Mouse (Mus musculus) left cerebral cortex, adult 2 months (tissue): ENCODE results near the gene Olfr305. TPM values are rescaled to one million over a fixed set of nuclear protein-coding genes. Genes with fewer than 3 reads are reported as not detected.
"Not testable (repeated sequence)": the region's sequence is repeated elsewhere in the genome, so short reads cannot be mapped to it uniquely, and the experiment has no call there.

Experiments
- DNase-seq, 2 experiments: peaks; one replicate each; pipeline ENCODE4 v3.0.0; 2021 to 2022; ENCODE audit warnings: low spot score in 2 of 2, mixed read lengths in 1 of 2; ENCODE audit errors: extremely low spot score in 1 of 2
- H3K27ac ChIP-seq: fragments of 200-600 bp; 2 replicates; pipeline ENCODE4 v1.8.1; 2022
- H3K4me3 ChIP-seq: fragments of 200-600 bp; 2 replicates; pipeline ENCODE4 v1.8.1; 2022
- CTCF ChIP-seq: fragments of 200-600 bp; IDR thresholded peaks from 2 replicates; pipeline ENCODE4 v1.8.1; 2022; ENCODE audit warnings: antibody characterized with exemption, mild to moderate bottlenecking, moderate library complexity
- intact Hi-C: fragments of 180-260 bp; cut with DNase I; formaldehyde crosslinking; loops from one replicate; pipeline ENCODE4 v1.15.1; 2025
- long read RNA-seq, 2 experiments: library from polyadenylated mRNA; stranded (forward); transcript quantifications; one replicate each; pipeline ENCODE4 v2.0.0; 2021; ENCODE audit warnings: borderline mapping rate in 2 of 2
- total RNA-seq, 2 experiments: library from RNA; stranded (reverse); gene quantifications; 2 replicates each; pipeline ENCODE4 v1.2.3; 2021

Olfr305 gene
- not detected for total RNA-seq
- long read RNA-seq, experiment 1, result 0 reads
- long read RNA-seq, experiment 2, result 0 reads

DNA sequence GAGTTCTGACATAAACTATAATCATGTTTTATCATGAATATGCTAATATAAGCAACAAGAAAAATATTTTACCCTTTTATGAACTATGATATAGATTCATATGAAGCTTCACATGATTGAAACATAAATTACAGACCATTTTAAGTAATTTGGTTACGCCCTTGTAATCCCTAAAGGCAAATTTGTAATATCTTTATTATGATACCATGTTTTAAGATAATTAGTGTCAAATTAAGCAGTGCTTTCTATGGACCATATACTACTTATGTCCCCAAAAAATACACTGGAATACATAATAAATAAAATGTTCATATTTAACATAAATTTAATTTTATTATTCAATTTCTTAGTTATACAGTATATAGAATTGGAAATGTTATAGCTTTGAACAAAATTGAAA, at the start of gene Olfr305:
Olfr305 (minus strand) TSS at position 101 of the 400 bp plus-strand sequence.
- H3K27ac ChIP-seq, result no peak within 1 kb of the TSS
- no peak for TF ChIP-seq CTCF
- no peak for DNase-seq
- intact Hi-C loops, result no loop called here
- H3K4me3 ChIP-seq, result no peak within 1 kb of the TSS

- H3K27ac ChIP-seq, result no peak within 1 kb of the TSS
- intact Hi-C loops, result no loop called here
- no peak for DNase-seq
- H3K4me3 ChIP-seq, result no peak within 1 kb of the TSS
- TF ChIP-seq CTCF, result no peak
These were observed 36.8 kb upstream of the Olfr305 start, which contains the start of gene Olfr301 for GRCm38 (mm10) chr7:86403546-86403945. Gene Olfr301 (plus strand): TSS chr7:86403846.

DNA sequence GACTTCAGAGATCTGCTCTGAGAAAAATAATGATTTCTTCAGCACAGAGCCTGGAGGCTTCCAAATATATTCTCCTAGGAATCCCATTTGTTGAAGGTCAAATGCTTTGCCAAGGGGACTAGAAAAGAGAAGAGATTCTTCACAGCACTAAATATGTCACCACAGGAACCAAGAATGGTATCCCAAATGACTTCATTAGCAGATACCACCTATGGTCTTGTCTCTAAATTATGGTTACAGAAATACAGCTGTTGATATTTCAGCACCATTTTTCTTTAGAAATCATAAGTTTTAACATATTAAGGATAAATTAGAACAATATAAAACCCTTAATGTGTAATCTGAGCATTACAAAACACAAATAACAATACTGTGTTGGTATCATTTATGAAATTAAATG, 31.0 kb upstream of the Olfr305 start, which contains the start of gene Olfr303:
Olfr303 (minus strand) TSS at position 101 of the 400 bp plus-strand sequence.
- intact Hi-C loops, result no loop called here
- no peak within 1 kb of the TSS for H3K27ac ChIP-seq

GRCm38 (mm10) chr7:86386558-86386957, 19.8 kb upstream of the Olfr305 start, which contains the start of gene Olfr304:
Gene Olfr304 (minus strand): TSS chr7:86386658.
- Histone ChIP-seq H3K4me3 (no peak within 1 kb of the TSS), H3K27ac (no peak within 1 kb of the TSS)
- no peak for TF ChIP-seq CTCF
- no peak for DNase-seq
- intact Hi-C loops, result no loop called here

More for the DNA sequence above, 31.0 kb upstream of the Olfr305 start, which contains the start of gene Olfr303:
- TF ChIP-seq CTCF, result no peak
- no peak within 1 kb of the TSS for H3K4me3 ChIP-seq
- DNase-seq, result no peak

- H3K27ac ChIP-seq, result no peak overlapping the region
- no peak; the same call in 1 of the 2 replicates for TF ChIP-seq CTCF
- H3K4me3 ChIP-seq, result no peak overlapping the region
- intact Hi-C loops, result no loop called here
- no peak for DNase-seq
These were observed 19.0 kb upstream of the Olfr305 start for GRCm38 (mm10) chr7:86385769-86386168.

- DNase-seq, H3K4me3 ChIP-seq, H3K27ac ChIP-seq, intact Hi-C loops: not testable (repeated sequence)
These were observed 20.4 kb downstream of the Olfr305 start for GRCm38 (mm10) chr7:86346296-86346695.

DNA sequence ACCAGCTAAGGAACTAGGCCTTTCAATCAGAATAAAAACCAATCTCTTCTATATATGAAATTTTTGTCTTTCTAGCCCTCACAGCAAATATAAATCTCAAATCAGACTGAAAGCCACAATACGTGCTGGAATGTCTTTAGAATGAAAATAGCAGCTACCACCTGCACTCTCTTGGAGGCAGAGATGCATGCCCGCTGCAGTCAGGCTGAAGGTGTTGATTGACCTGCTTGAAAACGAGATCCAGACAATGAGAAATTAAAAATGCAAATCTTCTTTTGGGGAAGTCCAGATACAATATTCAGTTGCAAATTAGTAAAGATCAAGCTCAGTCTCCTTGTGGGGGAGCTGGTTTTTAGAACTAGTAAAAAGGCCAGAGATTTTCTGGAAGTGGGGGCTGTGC, 22.5 kb downstream of the Olfr305 start:
- no peak overlapping the region for H3K4me3 ChIP-seq
- TF ChIP-seq CTCF, result no peak
- no peak overlapping the region for H3K27ac ChIP-seq
- intact Hi-C loops, result no loop called here
- no peak for DNase-seq

DNA sequence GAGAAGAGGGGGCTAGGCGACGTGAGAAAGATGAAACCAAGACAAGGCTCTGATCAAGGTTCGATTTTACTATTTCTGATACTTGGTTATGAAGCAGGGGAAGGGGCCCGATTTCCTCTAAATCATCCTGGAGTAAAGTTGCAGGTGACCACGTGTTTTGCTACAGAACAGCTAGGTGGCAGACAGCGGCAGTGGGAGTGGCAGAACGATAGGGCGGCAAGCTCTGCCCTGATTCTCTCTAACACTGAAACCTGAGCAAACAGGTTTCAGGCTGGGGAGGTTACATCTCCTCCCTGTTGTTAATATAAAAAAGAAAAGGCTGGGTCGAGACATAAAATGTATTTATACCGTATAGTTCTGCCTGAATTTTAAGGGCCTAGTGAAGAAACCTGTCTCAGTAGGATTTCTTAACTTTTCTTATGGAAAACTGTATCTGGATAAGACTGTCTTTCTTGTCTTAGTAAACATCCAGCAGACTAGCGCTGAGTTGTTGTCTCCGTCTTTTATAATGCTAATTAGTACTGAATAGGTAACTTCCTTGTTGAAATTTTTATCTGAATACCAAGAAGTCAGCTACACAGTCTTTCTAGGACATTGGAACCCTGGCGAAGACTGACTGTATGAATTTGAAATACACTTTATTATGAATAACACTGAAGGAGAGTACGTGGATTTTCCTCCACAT, 23.7 kb downstream of the Olfr305 start:
- intact Hi-C loops, result no loop called here
- TF ChIP-seq CTCF, result no peak
- H3K4me3 ChIP-seq, result no peak overlapping the region
- no peak overlapping the region for H3K27ac ChIP-seq
- no peak for DNase-seq

- no peak within 1 kb of the TSS for H3K27ac ChIP-seq
- no peak within 1 kb of the TSS for H3K4me3 ChIP-seq
- no peak for TF ChIP-seq CTCF
- intact Hi-C loops, result no loop called here
- no peak for DNase-seq
These were observed 29.2 kb downstream of the Olfr305 start, which contains the start of gene Olfr307 for GRCm38 (mm10) chr7:86337486-86337885. Gene Olfr307 (minus strand): TSS chr7:86337586.

DNA sequence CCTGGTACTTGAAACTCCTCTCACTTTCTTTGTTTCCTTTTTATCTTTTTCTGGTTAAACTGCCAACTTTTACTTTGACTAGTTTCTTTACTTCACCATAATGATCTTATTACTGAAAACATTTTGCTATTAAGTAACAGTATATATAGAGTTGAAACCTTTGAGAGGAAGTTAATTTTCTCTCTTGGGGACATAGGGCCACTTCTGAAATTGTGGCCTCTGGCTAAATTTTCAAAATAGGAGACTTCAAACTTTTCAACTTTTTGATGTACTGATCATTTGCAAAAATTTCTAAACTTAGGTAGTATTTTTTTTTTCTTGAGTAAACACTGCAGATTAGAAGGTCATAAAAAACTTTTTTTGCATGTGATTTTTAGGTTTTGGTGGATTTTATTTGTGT, 41.2 kb downstream of the Olfr305 start, which contains the start of gene Olfr308:
Olfr308 (minus strand) TSS at position 101 of the 400 bp plus-strand sequence.
- no peak within 1 kb of the TSS for H3K4me3 ChIP-seq
- DNase-seq, result no peak
- no peak for TF ChIP-seq CTCF
- intact Hi-C loops, result no loop called here
- no peak within 1 kb of the TSS for H3K27ac ChIP-seq

DNA sequence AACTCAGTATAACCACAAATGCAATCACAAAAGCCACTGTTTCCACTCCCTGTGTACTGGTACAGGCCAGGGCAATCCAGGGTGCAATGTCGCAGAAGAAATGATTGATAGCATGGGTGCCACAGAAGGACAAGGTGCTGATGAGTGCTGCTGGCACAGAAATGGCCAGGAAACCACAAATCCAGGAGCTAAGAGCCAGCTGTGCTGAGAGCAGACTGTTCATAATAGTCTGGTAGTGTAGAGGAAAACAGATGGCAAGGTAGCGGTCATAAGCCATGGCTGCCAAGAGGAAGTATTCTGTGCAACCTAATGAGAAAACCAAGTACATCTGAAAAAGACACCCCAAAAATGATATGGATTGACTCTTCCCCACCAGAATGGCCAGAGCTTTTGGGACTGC, 45.4 kb downstream of the Olfr305 start:
- H3K4me3 ChIP-seq, result no peak overlapping the region
- no peak for DNase-seq
- no peak for TF ChIP-seq CTCF
- intact Hi-C loops, result no loop called here
- no peak overlapping the region for H3K27ac ChIP-seq

DNA sequence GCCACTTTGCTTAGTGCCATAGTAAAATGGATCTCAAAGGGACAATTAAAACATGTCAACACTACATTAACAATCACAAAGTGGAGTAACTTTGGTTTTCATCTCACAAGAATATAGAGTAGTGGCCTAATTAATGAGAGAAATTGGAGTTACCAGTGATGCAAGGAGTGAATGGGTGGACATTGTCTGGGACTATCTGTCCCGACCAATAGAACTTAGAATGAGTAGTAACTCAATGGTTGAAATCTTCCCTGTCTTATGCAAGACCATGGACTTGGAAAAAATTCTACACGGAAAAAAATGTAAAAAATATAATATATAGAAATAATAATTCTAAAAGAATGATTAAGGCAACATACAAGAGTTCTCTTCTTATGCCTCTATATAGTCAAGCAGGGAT, 53.1 kb downstream of the Olfr305 start, which contains the start of gene Olfr309:
Olfr309 (minus strand) TSS at position 101 of the 400 bp plus-strand sequence.
- TF ChIP-seq CTCF, result no peak
- no peak for DNase-seq
- Histone ChIP-seq H3K4me3 (no peak within 1 kb of the TSS), H3K27ac (no peak within 1 kb of the TSS)
- intact Hi-C loops, result no loop called here

Other genes with a start within 250 kb of the Olfr305 start
- gene Vmn2r75, start 195.2 kb downstream of the Olfr305 start, total RNA-seq, result not detected
- not detected for gene Vmn2r76, start 120.6 kb downstream of the Olfr305 start, total RNA-seq
- not detected for gene Olfr310, start 89.8 kb downstream of the Olfr305 start, total RNA-seq
- not detected for gene Olfr309, start 53.2 kb downstream of the Olfr305 start, total RNA-seq
- not detected for gene Olfr308, start 41.3 kb downstream of the Olfr305 start, total RNA-seq
- gene Olfr307, start 29.3 kb downstream of the Olfr305 start, total RNA-seq, result not detected
- not detected for gene Olfr304, start 19.7 kb upstream of the Olfr305 start, total RNA-seq
- gene Olfr303, start 30.9 kb upstream of the Olfr305 start, total RNA-seq, result not detected
- gene Olfr301, start 36.9 kb upstream of the Olfr305 start, total RNA-seq, result not detected
- not detected for gene Olfr299, start 93.0 kb upstream of the Olfr305 start, total RNA-seq
- not detected for gene Olfr298, start 125.6 kb upstream of the Olfr305 start, total RNA-seq
- not detected for gene Olfr297, start 153.0 kb upstream of the Olfr305 start, total RNA-seq
- not detected for gene Olfr295, start 216.9 kb upstream of the Olfr305 start, total RNA-seq
- not detected for gene Olfr294, start 249.7 kb upstream of the Olfr305 start, total RNA-seq